In genomic region chr9:29087656-29088055, GRCm38 (mm10) we compare ENCODE assay signal across 18 mouse cellular contexts.
"Had no signal": no experiment of that assay in that cellular context is flagged by ENCODE, and none has a peak within 500 bp of the region (broad histone marks: within the 10 kb centered on the region; RNA-seq: fewer than 3 reads in every experiment).

No protein-coding gene starts in this region.

- H3K27me3 ChIP-seq: limb, embryonic 12.5 days; limb, embryonic 15.5 days; midbrain, embryonic 12.5 days had no signal

- H3K9ac ChIP-seq: limb, embryonic 12.5 days; limb, embryonic 15.5 days; liver, embryonic 14.5 days; liver, postnatal 0 days; lung, embryonic 14.5 days; midbrain, embryonic 12.5 days had no signal

- DNase-seq: kidney, adult 18-20 months; kidney, postnatal 14 days; kidney, postnatal 4 days; left cerebral cortex, postnatal 4 days; liver, postnatal 0 days; thymus, adult 2 months; thymus, postnatal 14 days; thymus, postnatal 4 days had no signal

- H3K4me2 ChIP-seq: limb, embryonic 12.5 days; limb, embryonic 15.5 days; liver, embryonic 11.5 days; lung, embryonic 14.5 days; midbrain, embryonic 12.5 days had no signal

- H3K9me3 ChIP-seq: limb, embryonic 12.5 days; limb, embryonic 15.5 days; midbrain, embryonic 12.5 days had no signal

- H3K4me1 ChIP-seq: limb, embryonic 12.5 days; limb, embryonic 15.5 days; midbrain, embryonic 12.5 days had no signal

- H3K4me3 ChIP-seq: limb, embryonic 12.5 days; limb, embryonic 15.5 days; midbrain, embryonic 12.5 days had no signal

- ATAC-seq: liver, postnatal 0 days; lung, postnatal 0 days; midbrain, embryonic 16.5 days had no signal

- H3K27ac ChIP-seq: limb, embryonic 12.5 days; limb, embryonic 15.5 days; liver, embryonic 14.5 days; macrophage; midbrain, embryonic 12.5 days; stomach, postnatal 0 days had no signal

- H3K36me3 ChIP-seq: limb, embryonic 12.5 days; limb, embryonic 15.5 days; midbrain, embryonic 12.5 days had no signal
